Mouse (Mus musculus): ENCODE data around the gene Cdk20.

Cdk20 gene

DNA sequence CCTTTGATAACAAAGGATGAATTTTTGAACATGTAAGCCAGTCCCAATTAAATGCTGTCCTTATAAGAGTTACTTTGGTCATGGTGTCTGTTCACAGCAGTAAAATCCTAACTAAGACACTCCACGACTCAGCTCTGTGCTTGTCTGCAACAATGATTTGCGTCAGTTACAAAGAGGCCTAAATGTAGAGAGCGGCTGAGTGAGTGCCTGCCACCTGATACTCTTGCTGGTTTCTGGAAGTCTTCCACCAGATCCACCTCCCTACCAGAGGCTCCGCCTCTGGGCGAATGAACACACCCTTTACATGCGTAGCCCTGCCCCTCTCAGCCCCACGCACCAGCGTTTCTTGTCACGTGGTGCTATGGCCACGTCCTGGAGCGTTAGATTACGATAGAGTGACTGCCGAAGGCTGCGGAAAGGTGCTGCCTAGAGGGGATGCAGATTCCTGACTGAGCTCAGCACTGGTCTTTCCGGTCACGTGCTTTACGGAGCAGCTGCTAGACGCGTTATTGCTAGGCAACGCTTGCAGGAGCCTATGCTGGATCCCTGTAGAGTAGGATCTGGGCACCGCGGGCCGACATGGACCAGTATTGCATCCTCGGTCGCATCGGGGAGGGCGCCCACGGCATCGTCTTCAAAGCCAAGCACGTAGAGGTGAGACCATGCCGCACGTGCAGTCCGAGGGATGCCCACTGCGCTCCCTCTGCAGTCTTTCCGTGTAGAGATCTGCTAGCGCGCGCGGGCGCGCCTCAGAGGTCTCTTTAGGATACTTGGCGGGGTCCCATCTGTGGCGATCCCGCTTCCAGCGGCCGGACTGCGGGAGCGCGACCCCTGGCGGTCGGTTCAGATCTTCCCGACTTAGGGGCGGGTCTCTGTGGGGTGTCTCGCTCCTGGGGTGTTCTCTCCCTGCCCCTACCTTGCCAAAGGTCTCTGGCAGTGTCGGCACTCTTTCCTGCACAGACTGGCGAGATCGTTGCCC, at the start of gene Cdk20:
Cdk20 (plus strand) TSS at position 298 of the 979 bp plus-strand sequence.
- DNase-seq = peak; percentile 92 to 93

DNA sequence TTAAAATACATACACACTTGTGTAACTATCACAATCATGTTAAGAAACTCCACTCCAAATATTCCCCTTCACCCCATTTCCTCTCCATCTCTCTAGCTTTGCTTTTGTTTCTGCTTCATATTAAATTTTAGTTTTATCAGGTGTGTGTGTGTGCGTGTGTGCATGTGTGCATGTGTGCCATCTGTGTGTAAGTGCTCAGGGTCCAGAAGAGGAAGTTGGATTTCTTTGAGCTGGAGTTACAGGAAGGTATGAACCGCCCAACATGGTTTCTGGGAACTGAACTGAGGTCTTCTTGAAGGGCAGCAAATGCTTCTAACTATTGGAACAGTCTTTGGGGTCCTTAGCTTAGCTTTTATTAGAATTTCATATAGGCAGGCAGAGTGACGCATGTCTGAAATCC, 47.2 kb upstream of the Cdk20 start:
- DNase-seq = no peak

DNA sequence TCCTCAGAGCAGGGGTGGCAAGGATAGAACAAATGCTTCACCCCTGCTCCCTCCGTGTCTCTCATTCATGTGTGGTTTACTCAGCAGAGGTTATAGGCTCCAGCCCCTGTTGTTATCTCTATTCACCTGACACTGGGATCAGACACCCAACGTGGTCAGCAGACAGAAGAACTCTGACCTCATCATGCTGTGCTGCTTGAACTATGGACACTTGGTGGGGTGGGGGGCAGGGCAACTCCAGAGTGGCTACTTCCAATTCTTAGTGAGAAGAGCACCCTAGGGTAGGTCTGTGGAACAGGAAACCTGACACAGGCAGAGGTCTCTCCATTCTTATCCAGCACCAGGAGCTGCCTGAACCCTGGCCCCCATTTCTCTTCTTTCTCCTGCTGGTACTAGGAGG, 46.1 kb upstream of the Cdk20 start:
- no peak for DNase-seq

DNA sequence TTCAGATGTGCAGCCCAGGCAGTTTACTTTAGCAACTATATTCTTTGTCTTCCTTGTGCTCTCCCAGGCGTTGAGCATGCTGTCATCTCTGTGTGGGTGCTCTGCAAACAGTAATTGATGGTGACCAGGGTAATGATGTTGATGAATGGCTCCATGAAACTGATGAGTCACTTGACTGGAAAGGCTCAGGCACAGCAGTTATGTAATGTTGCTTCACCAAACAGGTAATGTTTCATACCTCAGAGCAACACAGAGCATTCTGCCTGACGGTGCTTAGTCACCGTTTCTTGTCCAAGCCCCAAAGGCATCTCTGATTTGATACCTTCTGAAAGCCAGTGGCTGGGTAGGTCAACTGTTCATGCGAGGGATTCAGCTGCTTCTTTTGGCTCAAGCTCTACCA, 43.7 kb upstream of the Cdk20 start:
- DNase-seq = no peak

DNA sequence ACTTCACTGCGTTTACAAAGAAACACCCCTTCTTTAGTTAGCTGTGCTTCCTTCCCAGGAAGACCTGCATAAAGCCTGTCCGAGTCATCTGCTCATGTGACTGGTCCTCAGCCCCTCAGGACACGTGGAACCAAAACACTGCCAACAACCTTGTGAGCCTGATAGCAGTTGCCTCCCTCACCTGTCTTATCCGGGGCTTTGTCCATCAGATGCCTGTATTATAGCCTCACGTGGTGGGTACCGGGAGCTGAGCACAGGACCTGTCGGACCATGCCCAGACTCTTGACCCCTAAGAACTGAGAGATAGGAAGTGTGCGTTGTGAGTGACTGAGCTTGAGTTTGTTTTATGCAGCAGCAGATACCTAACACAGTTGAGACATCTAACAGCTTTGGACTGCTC, 35.1 kb upstream of the Cdk20 start:
- no peak for DNase-seq

DNA sequence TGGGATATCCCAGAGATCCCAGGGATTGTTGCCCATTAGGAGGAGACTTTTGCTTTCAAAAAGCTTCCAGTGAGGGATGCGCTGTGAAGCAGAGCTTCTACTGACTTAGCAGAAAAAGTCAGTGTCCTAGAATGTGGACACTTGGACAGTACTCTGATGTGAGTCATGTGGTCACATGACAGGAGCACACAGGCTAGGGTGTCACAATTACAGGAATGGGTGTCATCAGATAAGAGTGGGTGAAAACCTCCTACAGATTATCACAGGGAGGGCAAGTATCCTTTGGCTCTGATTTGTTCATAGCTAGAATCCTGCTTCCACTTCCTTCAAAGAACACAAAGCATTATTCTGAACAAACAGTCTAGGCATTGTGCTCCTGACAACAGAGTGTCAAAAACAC, 34.0 kb upstream of the Cdk20 start:
- DNase-seq = no peak

DNA sequence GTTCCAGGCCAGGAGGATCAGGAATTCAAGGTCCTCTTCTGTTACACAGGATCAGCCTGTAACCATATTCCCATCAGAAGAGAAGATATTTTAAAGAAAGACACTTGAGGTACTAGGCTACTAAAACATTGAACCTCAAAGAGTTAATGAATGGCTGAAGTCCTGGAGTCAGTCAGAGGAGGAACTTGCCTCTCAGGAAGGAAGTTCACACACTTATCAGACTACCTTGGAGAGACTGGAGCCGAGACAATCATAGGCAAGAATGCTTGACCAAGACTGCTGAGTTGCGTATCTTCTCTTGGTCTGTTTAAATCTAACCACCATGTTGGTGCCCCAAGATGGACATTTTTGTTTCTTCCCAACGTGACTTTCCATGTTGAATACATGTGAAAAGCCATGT, 32.2 kb upstream of the Cdk20 start:
- no peak for DNase-seq

DNA sequence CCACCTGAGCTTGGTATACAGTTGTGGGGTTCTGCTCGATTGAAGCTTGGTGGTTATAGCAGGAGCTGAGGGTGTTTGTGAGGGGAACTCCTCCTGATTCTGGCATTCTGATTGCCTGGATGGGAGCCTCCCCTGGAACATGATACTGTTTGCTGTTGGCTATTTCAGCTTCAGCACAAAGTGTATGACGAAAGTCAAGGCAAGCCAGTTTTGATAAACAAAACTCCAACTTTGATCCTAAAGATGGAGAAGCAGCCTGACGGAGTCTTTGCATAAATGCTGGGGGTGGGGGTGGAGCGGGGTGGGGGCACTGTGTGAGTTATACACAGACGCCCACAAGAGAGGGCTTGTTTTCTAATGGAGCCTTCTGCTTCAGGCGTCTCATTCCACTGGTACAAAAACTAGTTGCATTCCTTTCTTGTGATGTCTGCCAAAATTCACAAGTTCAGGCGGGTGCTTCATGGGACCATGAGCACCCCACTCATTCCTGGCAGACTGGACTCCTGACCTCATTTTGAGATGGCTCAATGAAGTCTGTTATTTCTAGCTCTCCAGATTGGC, 31.2 kb upstream of the Cdk20 start:
- peak; percentile 3 to 6 for DNase-seq

DNA sequence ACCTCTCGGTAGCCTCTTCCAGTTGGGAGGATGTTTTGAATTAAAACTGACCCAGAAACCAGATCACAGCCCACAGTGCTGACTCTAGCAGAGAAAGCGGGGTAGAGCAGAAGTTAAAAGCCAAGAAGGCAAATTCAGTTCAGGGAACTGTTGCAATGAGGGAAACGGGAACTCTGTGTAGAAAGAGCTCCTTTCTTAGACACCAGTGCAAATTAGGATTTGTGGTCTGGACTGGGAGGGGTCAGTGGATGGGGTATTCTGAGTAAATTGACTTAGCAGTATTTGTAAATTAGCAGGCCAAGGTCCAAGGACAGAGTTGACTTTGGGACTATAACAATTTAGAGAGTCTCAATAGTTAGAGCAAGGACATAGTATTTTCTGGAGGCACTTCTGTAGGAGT, 30.1 kb upstream of the Cdk20 start:
- no peak for DNase-seq

DNA sequence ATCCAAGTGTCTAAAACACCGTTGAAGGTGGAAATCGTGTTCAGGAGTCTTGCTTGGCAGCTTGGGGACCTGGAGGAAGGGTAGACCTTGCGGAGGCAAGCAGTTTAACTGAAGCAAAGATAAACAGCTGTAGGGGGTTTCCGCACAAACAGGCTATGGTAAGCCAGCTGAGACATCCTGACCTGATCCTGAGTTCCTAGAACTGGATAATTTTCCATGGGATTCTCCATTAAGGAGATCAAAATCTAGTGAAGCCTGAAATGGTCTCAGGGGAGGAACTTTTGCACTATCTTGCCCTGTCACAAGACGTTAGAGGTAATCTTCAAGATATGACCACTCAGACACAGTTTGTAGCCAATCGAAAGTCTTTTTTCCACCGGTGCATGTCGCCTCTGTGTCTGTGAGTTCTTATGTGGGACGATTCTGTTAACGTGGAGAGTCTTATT, 29.6 kb upstream of the Cdk20 start:
- DNase-seq = no peak

DNA sequence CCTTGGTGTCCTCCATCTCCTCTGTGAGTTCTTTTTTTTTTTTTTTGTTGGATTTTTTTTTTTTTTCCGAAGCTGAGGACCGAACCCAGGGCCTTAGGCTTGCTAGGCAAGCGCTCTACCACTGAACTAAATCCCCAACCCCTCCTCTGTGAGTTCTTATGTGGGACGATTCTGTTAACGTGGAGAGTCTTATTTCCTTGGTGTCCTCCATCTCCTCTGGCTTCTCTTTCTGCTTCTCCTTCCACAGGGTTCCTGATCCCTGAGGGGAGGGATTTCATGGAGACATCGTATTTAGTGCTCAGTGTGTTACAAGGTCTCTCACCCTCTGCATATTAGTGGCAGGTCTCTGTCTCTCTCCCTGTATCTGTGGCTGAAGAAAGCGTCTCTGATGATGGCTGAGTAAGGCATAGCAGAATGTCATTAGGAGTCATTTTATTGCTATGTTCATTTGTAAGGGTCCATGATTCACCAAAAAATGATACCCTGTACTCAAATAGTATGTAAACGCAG, 29.1 kb upstream of the Cdk20 start:
- DNase-seq = no peak

DNA sequence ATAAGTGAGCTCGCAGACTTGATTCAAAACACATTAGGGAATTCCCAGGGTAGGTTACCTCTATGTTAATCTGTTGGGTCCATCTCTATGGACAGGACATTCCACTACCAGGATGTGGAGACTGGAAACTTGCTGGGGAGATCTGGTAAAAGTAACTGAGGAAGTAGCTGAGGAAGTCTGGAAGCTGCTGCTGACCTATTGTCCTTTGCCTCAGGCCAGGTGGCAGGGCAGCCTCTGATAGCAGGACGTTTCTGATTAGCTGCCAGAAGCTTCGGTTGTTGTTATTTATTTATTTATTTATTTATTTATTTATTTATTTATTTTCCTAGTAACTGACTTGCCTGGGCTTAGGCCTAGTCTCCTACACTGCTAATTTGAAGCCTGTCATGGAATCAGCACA, 28.6 kb upstream of the Cdk20 start:
- DNase-seq = no peak

DNA sequence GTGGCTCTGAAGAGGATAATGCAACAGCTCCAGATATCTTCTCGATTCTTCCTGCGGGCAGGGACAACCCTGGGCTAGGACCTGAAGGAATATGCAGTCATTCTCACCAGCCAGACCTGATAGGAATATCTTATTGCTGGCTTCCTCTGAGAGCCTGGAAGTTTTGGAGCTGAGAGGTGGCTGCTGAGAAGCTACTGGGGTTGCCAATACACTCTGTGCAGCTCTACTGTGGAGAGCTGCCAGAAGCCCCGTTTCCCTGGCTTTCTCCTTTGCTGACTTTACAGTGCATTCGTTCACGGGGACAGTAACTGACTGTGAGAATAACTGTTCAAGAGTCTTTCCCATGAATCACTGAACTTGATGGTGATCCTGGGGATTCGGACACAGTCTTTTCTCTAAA, 26.6 kb upstream of the Cdk20 start:
- peak; percentile 34 to 56 for DNase-seq

DNA sequence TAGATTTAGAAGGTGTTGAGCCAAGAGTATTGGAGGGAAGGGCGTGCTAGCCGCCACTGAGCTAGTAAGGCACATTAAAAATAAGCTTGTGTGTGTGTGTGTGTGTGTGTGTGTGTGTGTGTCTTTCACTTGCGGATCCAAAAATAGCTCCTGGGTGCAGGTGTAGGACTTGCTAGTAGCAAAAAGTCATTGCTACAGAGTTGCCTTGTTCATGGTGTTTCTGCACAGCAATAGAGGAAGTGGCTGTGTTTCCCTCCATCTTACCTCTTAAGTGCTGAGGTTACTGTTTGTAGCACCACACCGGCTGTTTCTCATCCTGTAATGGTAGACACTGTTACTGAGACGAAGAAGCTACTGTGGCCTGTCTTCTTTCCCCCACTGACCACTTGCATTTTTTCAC, 24.1 kb upstream of the Cdk20 start:
- no peak for DNase-seq

DNA sequence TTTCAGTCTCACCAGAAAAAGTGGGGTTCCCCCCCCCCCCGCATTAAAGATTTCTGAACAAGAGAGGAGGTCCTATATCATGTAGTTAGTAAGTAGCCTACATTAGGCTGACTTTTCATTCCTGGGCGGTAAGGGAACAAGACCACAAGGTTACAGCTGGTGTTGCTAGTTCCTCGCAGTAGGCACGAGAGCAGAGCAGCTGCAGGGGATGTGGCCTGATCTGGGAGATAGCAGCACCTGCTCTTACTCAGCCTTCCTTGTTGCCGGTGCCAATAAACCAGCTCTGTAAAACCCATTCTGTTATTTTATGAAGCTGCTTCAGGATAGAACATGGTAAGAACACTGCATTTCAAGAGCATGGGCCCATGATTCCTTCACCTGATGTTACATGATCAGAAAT, 21.5 kb upstream of the Cdk20 start:
- DNase-seq = no peak

DNA sequence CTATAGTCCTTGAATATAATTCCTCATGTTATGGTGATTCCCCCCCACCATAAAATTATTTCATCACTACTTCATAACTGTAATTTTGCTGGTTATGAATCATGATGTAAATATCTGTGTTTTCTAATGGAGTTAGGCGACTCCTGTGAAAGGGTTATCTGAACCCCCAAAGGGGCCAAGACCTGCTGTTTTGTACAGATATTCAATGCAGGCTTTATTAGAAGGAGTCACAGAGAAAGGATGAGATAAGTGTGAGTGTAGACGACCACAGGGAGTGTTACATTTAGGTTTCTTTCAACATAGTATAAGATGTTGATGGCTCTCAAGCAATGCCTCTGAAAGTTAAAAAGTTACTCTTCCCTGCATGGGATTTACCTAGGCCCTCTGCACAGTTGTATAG, 20.8 kb upstream of the Cdk20 start:
- no peak for DNase-seq

DNA sequence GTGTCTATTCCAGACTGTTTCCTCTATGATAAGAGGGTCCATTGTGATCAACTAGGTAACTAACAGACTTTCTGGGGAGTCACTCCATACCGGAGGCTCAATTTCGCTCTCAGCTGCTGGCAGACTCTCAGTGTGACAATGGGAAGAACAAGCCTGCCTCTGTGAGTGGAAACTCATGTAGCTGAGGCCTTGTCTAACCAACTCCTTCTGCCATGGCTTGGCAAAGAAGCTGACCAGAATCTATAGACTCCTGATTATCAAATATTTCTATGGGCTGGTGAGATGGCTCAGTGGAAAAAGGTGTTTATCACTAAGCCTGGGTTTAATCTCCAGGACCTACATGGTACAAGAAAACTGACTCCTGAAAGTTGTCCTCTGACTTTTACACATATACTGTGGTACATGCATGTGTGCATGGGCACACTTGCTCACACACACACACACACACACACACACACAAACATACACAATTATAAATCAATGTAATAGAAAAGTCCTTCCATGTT, 19.3 kb upstream of the Cdk20 start:
- no peak for DNase-seq

DNA sequence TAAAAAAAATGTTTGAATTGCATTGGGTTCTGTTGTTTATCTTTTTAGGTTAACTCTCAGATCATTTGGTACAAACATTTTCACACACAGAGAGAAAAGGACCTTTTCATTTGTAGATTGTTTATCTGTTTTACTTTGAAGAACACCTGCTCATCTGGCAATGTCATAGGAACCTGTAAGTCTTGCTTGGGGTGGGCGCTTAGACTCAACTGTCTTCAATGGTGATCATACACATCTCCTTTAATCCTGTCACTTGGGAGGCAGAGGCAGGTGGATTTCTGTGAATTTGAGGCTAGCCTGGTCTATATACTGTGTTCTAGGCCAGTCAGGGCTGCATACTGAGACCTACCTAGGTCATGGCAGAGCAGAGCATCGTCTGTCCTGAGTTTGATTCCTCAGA, 16.5 kb upstream of the Cdk20 start:
- no peak for DNase-seq

DNA sequence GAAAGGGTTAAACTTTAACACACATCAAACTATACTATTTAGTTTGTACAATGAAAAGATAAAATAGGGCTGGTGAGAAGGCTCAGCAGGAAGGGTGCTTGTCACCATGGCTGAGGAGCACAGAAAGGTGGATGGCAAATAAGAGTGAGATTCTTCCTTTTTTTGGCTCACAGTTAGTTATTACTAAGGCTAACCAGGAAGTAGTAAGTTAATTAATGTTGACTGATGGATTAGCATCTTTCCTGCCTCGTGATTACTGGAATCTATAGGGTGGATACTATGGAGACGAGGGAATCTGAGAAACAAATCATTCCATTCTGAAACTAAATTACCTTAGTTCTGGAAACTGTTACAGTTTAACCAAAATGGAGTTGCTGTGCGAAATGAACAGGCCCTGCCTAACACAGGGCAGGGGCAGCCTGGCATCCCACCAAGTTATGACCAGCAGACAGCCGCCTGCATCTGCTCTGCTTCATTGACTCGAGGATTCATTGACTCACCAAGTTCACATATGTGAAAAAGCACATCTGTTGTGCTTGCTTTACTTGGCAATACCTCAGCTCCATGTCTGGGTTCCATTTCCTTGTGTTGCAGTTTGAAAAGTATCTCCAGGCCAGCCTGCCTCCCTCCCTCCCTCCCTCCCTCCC, 15.0 kb upstream of the Cdk20 start:
- DNase-seq = peak; percentile 29 to 57

DNA sequence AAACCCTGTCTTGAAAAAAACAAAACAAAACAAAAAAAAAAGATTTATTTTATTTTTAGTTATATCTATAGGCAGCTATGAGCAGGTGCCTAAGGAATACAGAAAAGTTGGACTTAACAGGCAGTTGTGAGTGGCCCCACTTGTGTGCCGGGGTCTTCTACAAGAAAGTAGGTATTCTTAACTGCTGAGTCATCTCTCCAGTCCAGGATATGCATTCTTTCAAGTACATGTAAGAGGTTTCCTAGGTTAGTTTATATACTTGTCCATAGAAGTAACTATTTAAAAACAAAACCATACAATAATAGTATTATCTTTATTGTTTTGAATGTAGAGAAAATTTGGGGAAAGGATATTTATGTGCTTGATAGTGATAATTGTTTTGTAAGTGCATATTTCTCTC, 11.3 kb upstream of the Cdk20 start:
- DNase-seq = no peak

DNA sequence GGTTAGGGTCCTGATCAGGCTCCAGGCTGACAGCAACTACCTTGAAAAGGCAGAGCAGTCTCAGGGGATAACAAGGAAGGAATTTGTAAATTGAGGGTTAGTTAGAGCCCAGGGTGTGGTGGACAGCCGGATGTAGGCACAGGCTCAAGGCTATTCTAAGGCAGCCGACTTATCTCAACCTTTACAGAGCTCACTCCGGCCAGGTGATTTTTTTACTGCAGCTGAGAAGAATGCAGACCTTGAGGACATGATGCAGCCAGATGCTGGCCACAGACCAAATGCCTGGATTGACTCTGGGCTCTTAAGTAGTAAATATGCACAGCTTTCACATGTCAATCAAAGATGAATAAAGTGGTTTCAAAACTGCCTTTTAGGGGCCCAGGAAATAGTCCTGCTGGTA, 10.7 kb upstream of the Cdk20 start:
- no peak for DNase-seq

DNA sequence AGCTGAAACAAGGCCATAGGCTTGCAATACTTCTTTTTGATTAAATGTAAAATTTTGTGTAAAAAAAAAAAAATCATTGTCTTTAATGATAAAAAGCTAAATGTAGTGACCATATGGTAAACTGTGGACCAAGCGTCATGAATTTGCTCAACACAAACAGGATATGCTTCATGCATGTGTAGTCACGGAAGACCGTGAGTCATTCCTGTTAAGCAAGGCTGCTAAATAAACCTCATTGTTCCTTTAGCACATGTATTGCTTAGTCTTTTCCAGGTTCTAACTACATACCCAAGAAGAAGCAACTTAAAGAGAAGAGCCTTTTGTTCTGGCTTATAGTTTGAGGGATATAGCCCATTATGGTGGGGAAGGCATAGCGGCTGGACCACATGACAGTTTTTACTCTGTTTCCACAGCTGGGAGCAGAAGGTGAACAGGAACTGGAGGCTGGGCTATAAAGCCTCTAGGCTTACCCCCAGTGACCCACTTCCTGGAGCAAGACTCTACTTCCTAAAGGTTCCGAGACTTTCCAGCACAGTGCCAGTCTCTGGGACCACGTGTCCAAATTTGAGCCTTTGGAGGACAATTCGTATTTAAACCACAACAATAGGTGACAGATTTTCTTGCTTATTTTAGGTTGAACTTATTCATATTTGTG, 10.0 kb upstream of the Cdk20 start:
- no peak for DNase-seq

DNA sequence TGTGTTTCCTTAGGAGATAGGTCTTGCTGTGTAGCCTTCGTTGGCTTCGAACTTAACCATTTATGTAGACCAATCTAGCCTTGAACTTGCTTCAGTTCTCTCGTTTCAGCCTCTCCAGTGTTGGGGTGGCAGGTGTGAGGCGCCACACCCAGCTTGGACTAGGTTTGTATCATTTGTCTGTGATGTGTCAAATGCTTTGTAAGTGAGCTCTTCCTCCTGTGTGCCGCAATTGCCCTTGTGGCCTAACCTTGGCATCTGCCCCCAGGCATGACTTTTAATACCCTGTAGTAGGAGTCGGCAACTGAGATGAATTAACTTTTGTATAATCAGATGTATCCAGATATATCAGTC, 9.5 kb upstream of the Cdk20 start:
- DNase-seq = no peak
